Mouse (Mus musculus) G1E (cell line): ENCODE measurements around the gene 4933402D24Rik.

Experiments used
- CTCF ChIP-seq: IDR thresholded peaks from 2 replicates; pipeline ENCODE4 v1.5.1; 2012; ENCODE audit warnings: low read depth, low read length, inconsistent platforms, mixed read lengths
- GATA1 ChIP-seq: IDR thresholded peaks from 2 replicates; pipeline ENCODE4 v1.6.1; 2012; ENCODE audit warnings: borderline replicate concordance, low read length, inconsistent platforms, mixed read lengths

DNA sequence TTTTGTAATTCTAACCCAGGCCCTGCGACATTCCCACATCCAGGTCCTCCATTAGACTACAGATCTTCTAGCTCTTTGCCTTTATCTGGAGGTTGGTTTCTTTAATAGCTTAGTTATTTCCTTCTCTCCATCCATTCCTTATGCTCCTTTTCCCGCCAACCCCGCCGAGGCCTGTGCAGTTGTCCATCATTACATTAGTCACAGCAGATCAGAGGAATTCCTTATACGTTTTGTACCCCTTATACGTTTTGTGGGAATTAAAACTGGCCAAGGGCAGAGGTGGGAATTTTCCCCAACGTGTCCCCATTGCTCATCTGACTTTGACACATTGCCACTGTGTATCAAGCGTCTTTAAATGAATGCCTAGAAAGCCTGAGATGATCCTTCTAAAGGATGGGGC, 39.3 kb downstream of the 4933402D24Rik start:
- TF ChIP-seq GATA1 = no peak
- TF ChIP-seq CTCF = no peak
